Mouse (Mus musculus): Measurements from ENCODE around the gene Uchl4.

Uchl4 gene

DNA sequence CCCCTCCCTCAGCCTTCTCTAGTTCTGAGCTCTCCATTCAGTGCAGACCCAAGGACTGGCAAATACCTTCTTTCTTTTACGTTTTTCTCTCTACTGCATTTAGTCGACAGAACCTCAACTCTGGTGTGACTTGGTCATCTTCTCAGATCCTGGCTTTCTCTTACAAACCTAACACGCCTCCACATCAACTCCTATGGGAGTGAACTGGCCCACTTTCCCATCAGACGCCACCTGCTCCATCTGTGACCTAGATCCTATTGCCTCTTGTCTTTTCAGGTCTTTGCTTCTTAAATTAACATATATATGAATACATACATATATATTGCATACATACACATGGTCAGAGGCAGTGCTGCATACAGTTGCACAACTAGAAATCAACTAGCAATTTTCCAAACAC lies 38.8 kb downstream of the Uchl4 start:
- no peak for DNase-seq (ENCODE audit: inconsistent ontology term)

DNA sequence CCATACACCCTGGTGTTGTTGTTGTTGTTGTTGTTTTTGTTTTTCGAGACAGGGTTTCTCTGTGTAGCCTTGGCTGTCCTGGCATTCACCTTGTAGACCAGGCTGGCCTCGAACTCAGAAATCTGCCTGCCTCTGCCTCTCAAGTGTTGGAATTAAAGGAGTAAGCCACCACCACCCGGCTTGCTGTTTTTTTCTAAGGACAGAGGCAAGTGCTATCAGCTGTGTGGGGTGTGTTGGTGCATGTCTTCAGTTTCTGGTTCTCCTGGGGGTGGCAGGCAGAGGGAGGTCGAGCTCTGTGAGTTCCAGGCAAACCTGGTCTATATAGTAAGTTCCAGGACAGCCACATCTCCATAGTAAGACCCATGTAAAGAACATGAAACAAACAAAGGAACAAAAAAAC lies 39.3 kb downstream of the Uchl4 start:
- no peak for DNase-seq (ENCODE audit: inconsistent ontology term)

DNA sequence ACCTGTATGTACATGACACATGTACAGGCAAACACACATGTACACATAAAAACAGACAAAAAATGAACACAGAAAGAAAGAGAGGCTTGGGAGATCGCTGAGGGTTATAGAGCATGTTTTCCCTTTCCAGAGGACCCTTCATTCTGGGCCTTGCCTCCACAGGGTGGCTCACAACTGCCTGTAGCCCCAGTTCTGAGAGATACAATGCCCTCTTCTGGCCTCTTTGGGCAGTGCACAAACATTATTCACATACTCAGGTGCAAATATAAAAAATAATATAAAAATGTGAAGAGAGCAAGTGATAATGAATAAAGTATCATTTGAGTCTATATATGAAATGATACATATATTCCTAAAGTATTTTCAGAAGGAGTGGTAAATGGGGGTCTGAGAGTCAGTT lies 39.9 kb downstream of the Uchl4 start:
- no peak for DNase-seq (ENCODE audit: inconsistent ontology term)

DNA sequence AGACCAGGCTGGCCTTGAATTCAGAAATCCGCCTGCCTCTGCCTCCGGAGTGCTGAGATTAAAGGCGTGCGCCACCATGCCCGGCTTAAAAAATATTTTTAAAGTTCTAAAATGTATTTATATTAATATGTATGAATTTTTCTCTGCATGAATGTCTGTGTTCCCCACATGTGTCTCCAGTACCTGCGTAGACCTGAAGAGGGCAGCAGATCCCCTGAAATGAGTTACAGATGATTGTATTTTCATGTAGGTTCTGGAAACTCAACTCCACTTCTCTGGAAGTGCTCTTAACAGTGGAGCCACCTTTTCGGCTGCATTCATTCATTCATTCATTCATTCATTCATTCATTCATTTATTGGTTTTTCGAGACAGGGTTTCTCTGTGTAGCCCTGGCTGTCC lies 42.7 kb downstream of the Uchl4 start:
- peak; percentile 23 for DNase-seq (ENCODE audit: inconsistent ontology term)

DNA sequence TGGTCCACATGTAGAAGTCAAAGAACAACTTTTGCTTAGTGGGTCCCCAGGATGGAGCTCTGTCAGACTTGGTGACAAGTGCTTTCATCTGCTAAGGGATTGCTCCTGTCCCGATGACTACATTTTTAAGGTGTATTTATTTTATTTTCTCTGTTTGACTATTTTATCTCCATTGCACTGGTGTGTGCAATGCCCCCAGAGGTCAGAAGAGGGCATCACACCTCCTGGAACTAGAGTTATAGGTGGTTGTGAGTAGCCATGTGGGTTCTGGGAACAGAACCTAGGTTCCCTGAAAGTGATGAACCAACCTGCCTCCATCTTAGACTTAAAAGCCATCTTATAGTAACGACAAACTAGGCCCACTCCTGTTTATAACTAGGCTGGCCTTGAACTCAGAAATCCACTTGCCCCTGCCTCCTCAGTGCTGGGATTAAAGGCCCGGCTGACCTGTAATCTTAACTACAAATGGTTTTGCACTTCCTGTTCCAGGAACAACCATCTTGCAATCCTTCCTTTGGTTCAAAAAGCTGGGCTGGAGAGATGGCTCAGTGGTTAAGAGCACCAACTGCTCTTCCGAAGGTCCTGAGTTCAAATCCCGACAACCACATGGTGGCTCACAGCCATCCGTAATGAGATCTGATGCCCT lies 43.8 kb downstream of the Uchl4 start:
- no peak for DNase-seq (ENCODE audit: inconsistent ontology term)

DNA sequence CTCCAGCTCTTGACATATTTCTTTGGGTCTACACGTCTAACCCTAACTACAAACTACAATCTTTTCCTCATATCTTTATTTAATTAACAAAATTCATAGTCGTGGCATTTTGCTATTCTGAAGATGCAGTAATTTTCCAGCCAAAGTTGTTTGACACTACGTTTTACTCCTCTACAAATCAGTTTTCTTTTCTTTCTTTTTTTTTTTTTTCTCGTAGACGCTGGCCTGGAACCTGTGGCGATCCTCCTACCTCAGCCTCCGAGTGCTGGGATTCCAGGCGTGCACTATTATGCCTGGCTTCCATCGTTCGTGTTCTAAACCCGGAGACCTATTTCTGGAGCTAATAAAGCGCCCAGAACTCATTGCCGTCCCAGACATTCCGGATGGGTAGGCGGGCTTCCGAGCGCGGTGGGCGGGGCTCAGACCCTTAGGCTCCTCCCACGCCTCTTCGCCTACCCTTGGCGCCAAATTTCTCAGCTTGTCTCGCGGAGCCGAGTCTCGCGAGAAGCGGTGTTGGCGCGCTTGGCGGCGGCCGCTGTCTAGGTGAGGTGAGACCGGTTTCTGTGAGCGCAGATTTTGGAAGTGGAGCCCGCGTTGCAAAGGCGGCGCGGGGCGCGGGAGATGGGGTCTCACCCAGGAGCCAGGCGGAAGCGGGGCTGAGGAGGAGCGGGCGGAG lies 46.2 kb downstream of the Uchl4 start, which contains the start of gene Tipin:
TSS of gene Tipin (plus strand) at position 477 of the 676 bp plus-strand sequence.
- DNase-seq (ENCODE audit: inconsistent ontology term) = peak; percentile 97

DNA sequence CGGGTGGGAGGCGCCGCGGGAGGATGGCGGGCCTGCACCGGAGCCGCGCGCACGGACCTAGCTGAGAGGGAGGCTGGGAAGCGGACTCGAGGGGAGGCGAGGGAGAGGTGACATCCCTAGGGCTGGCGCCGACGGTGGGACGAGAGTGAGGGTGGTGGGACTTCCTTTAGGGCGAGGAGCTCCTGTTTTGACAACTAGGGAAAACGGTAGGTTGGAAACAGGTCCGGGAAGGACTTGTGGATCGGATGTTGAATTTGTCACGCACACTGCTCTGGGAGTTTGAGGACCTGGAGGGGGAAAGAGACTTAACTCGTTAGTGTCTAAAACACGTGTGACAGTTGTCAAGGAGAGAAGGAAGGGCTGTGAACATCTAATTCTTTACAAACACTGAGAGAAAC lies 46.8 kb downstream of the Uchl4 start:
- no peak for DNase-seq (ENCODE audit: inconsistent ontology term)

DNA sequence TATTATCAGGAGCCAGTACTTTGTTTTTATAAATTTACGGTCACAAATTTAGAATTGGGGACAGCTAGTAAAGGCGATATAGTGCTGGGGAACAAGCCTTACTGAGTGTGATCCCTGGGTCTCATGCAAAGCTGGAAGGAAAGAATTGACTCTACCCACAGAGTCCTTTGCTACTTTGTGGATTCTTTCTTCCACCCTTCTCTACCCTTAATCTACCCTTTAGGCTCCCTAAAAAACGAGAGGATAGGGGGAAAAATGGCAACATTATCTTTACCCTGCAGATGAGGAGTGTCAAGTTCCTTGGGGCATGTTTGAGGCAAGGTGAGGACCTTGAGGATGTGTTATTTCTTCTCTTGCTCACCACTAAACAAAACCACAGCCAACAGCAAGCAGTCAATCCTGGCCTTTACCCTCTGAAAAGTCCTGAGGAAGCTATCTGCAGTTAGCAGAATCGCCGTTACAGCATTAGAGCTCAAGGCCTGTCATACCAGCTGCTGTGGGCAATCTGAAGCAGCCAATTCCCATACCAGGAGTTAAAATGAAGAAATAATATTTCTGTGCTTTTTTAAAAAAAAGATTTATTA lies 47.5 kb downstream of the Uchl4 start:
- no peak for DNase-seq (ENCODE audit: inconsistent ontology term)
